Mouse (Mus musculus) frontal cortex, postnatal 36 days (tissue): ENCODE data around the gene Evi2b.

Experiments used
- DNase-seq, 2 experiments: peaks; one replicate each; pipeline ENCODE4 v3.0.0; 2022; ENCODE audit warnings: low spot score in 2 of 2

Evi2b gene

GRCm38 (mm10) chr11:79523560-79524309 is at the start of gene Evi2b:
Gene Evi2b (minus strand): TSS chr11:79523762.
- no peak for DNase-seq

GRCm38 (mm10) chr11:79570319-79570718 is 46.8 kb upstream of the Evi2b start:
- no peak for DNase-seq

GRCm38 (mm10) chr11:79568197-79568911 is 44.8 kb upstream of the Evi2b start:
- DNase-seq = no peak

- DNase-seq = no peak
These were observed 43.4 kb upstream of the Evi2b start for GRCm38 (mm10) chr11:79566947-79567346.

- DNase-seq = no peak
These were observed 39.9 kb upstream of the Evi2b start for GRCm38 (mm10) chr11:79563493-79563892.

- DNase-seq = no peak
These were observed 37.0 kb upstream of the Evi2b start for GRCm38 (mm10) chr11:79560536-79560935.

GRCm38 (mm10) chr11:79552622-79553021 is 29.1 kb upstream of the Evi2b start:
- no peak for DNase-seq

GRCm38 (mm10) chr11:79536293-79536692 is 12.7 kb upstream of the Evi2b start:
- DNase-seq = no peak

GRCm38 (mm10) chr11:79535554-79535953 is 12.0 kb upstream of the Evi2b start:
- DNase-seq = no peak

GRCm38 (mm10) chr11:79533950-79534690 is 10.6 kb upstream of the Evi2b start:
- DNase-seq = no peak

GRCm38 (mm10) chr11:79533311-79533710 is 9.7 kb upstream of the Evi2b start:
- no peak for DNase-seq

GRCm38 (mm10) chr11:79531485-79531884 is 7.9 kb upstream of the Evi2b start:
- DNase-seq = no peak

GRCm38 (mm10) chr11:79530774-79531173 is 7.2 kb upstream of the Evi2b start:
- DNase-seq = no peak

GRCm38 (mm10) chr11:79530333-79530761 is 6.8 kb upstream of the Evi2b start, which contains the start of the genes Evi2 and Evi2a:
Gene Evi2 (minus strand): TSS chr11:79530589.
Gene Evi2a (minus strand): TSS chr11:79530609.
- peak; percentile 27 to 56 for DNase-seq

GRCm38 (mm10) chr11:79529736-79530135 is 6.2 kb upstream of the Evi2b start:
- no peak for DNase-seq

- DNase-seq = no peak
These were observed 5.7 kb upstream of the Evi2b start for GRCm38 (mm10) chr11:79529226-79529625.

GRCm38 (mm10) chr11:79528601-79529000 is 5.0 kb upstream of the Evi2b start:
- no peak for DNase-seq

- no peak for DNase-seq
These were observed 4.3 kb upstream of the Evi2b start for GRCm38 (mm10) chr11:79527739-79528384.

GRCm38 (mm10) chr11:79527015-79527738 is 3.6 kb upstream of the Evi2b start:
- DNase-seq = peak in 1 of 2 experiments; percentile 33

GRCm38 (mm10) chr11:79526549-79526948 is 3.0 kb upstream of the Evi2b start:
- DNase-seq = no peak

- DNase-seq = no peak
These were observed 681 bp upstream of the Evi2b start for GRCm38 (mm10) chr11:79524310-79524575.
